Mouse (Mus musculus): ENCODE measurements at regions not wholly inside any gene's neighbourhood (a gene's known extent, or its start where the extent isn't known, plus 50 kb on each side); places are given as distances from the start of the nearest gene placed in this dataset.

DNA sequence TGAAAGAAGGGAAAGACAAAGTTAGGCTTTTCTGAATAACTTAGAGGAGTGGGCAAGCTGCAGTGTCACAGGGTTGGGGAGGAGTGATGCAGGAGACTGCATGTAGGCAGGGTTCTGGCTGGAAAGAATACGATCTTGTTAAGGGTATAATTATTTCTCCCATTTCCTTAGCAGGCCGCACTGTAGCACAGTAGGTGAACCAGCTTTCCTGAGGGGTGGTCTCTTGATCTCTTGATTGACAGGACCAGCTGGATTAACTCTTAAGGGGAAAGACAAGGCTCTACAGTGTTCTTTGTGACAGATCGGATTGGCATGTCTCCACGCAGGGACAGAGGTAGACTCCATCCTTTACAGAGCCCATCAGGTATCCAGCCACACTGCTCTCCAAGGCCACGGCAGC, 54.5 kb upstream of the Meis1 start:
- DNase-seq (ENCODE audit: low spot score), result no peak

DNA sequence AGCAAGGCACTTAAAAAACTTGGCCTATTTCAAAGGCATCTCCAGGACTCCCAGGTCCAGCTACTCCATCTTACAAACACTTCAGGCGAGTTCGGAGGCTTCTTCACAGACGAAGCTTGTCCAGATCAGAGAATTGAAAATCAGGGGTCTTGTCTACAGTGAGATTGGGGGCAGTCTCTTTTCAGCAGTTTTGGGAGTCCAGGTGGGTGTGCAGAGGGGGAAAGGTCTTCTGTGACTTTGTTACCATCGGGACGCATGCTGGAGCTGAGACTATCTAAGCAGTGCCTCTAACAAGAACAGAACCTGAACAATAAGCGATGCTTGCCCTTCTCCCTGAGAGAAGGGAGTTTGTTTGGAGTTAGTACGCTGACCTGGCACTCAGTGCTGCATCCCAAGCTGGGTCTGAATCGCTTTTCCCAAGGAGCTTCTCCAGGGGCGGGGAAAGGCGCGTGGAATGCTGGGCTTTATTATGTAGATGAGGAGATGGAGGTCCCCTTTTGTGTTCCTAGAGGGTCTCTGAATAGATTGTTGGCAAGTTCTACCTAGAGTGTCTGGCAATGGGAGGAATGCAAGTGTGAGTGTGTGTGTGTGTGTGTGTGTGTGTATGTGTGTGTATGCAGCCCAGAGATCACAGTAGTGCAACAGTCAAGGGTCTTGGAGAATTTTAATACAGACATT, 55.2 kb upstream of the Meis1 start:
- no peak for DNase-seq (ENCODE audit: low spot score)

DNA sequence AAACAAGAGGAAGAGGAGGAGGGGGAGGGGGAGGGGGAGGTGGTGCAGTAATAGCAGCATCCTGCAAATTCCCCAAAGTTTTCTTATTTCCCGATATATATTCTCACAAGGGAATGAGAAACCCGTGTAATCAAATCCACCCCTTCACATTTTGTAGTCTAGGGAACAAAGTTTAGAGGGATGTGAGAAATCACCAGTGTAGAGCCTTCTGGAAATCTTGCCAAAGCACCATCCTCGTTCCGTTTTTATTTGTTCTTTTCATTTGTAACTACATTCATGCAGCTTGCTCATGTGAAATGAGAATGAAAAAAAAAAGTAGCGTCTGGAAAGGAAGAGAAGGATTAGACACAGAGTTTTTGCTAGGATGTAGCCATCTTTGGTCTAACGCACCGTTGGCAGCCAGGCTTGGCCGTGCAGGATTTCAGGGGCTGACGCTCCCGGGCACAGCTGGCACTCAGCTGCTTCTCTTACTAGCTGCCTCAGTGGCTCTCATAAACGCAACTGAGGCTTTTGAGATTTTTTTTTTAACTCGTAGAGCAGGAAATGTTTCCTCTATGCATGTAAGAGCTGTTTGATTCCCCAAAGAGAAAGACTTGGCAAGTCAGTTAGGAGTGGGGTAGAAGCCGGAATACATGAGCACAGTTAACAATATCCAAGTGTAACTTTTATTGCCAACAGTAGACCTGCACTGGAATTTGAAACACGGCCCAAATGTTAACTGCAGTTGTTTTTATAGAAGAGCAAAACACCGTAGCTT, 72.5 kb upstream of the Meis1 start:
- no peak for DNase-seq (ENCODE audit: low spot score)

DNA sequence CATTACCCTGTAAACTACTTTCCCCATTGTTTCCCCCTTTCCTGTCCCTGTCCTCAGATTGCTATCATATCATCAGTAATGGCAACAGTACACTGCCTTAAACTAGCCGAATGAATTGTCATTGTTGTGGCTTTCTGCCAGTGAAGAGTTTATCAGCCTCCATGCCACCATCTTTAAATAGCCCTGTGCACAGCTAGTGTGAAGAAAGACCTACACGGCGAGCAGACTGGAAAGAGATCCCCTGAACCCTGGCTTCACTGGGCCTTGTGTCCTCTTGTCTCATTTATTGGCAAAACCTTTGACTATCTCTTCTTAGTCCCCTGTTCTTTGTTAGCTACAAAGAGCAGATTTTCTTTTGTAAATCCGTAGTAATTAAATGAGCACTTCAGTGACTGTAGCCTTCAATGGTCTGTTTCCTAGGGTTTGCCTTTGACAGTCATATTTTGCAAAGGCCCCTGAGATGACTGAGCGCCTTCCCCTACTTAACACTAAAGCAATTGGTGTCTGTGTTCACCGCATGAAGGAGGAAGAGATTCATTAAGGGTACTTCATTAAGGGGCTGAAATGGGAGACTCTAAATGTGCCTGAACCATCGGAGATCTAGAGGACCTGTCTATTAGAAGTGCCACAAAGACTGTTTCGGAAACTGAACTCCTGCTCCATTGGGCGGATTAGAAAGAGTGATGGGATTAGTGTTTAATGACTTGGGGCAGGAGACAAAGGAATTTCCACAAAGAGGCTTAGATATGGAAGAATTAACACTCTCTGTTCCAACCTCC, 74.4 kb upstream of the Meis1 start:
- DNase-seq (ENCODE audit: low spot score), result no peak

DNA sequence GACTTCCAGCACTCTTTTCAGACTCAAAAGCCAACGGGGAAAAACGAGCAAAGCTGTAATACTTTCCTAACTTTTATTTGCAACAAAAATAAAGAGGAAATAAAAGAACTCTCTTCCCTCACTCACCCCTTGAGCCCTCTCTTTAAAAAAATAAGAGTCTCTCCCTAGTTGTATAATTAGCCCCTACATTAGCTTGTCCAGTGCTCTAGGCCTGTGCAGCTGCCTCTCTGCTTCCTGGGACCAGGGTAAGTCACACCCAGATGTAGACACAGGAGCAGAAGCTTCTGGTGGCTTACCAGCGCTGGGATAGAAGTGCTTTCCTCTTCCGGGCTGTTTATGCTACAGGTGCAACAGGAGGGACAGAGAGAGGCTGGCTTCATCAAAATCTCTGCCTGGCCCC, 75.0 kb upstream of the Meis1 start:
- DNase-seq (ENCODE audit: low spot score), result no peak

DNA sequence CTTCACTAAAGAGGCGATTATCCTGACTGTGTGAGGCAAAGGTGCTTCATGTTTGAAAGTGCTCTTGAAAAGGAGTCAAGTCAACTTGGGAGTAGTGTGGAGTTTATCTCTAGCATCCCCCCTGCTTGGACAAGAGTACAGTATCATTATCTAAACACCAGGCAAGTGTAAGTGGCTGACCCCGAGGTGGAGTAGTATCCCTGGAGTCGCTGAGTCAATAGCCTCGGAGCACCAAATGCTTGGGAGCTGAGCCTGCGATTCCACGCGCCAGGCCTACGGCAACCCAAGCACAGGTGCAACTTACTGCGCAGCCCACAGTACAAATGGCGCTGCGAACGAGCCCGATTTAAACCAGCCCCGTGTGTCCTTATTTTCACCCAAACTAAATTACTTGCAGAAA, 75.4 kb upstream of the Meis1 start:
- no peak for DNase-seq (ENCODE audit: low spot score)

DNA sequence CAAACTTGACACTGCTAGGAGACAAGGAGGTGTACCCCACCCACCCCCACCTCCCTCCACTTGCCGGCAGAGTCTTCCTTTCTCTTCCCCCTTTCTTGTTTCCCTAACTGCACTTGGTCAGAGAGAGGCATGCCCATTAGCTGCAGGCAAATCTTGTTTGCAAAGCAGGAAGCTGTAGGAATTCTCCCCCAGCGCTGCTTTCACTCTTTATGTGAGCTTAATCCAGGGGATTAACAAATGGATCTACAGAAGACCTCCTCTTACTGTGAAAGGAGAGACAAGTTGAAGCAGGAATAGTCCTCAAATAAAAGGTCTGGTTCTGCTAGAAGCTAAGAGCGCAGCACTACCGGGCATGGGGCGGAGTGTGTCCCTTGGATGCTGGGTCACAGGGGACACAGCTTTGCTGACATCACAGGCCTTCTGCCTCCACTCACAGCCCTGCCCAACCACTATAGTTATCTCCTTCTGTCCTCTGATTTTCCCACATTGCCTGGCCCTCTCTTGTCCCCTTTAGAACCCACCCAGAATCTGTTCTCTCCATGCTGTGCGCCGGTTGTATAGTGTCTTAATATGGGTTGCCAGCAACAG, 84.3 kb upstream of the Meis1 start:
- no peak for DNase-seq (ENCODE audit: low spot score)

DNA sequence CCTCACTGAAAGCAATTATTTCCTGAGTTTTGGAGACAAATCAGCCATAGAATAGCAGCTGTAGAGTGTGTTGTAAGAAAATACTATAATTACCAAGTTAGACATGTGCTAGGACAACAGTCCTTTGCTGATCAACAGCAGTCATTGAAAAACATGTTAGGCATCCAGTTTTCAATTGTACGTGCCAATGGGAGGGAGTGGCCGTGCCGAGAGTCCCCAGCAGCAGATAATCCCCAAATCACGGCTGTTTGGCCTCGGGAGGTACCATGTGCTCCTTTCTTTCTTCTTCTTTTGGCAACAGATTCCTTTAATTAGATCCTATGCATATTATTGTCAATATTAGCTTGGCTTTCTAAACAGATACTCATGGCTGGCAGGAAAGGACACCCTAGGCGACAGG, 88.4 kb upstream of the Meis1 start:
- DNase-seq (ENCODE audit: low spot score), result no peak

DNA sequence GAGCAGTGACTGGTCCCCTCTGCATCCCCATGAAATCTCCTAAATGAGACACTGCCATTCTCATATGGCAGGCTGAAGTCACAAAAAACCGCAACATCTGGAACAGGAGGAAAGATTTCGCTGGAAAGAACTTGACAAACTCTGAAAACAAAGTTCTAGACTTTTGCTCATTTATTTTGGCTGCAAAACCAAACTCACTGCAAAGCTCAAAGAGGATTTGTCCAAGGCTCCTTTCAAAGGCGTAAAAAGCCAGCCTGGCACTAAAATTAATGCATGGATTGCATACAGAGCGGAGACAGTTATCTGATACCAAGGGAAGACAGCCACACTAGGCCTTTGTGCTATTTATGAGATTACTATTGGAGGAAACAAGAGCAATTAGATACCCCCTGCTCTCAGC, 90.3 kb upstream of the Meis1 start:
- no peak for DNase-seq (ENCODE audit: low spot score)

DNA sequence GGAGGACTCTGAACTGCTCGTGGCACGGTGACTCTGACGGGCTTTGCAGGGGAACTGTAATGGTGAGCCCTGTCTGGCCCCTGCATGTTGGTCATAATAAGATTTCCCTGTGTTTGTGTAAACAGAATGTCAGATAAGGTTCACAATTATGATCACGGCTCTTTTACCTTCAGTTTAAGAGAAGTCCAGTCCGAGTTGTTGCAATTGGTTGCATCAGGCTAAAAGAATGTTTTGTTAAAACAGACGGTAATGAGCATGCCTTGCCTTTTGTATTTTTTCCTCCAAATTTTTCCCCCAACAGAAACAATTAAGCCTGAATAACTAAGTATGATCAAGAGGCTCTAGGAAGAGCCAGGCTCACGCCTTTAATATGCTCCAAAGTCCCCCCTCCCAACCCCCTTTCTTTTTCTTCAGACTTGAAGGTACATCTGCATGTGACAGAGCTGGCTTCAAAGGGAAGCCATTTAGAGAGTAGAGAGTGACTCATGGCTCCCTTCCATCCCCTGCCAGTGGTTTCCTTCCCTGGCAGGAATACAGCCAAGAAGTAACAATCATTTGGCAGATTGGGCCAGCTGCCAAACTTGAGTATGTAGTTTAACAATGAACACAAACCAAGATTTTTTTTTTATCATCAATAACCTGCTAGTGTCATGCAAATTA, 93.3 kb upstream of the Meis1 start:
- DNase-seq (ENCODE audit: low spot score), result no peak

DNA sequence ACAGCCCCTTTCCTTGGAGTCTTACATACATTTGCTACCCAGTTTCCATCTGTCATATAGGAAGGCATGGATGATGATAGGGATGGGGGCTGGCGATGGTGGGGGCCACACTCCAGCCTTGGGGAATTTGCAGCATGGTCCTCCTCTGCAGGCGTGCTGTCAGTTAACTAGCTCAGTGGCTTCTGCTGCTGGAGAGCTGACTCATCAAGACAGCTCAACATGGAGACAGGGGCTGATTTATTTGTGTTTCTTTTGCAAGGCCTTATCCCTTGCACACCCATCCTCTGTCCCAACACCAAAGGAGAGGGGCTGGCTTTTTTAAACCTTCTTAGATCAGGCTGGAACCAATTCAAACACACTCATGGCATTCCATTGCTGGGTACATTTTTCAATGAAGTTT, 98.3 kb upstream of the Meis1 start:
- DNase-seq (ENCODE audit: low spot score), result no peak

DNA sequence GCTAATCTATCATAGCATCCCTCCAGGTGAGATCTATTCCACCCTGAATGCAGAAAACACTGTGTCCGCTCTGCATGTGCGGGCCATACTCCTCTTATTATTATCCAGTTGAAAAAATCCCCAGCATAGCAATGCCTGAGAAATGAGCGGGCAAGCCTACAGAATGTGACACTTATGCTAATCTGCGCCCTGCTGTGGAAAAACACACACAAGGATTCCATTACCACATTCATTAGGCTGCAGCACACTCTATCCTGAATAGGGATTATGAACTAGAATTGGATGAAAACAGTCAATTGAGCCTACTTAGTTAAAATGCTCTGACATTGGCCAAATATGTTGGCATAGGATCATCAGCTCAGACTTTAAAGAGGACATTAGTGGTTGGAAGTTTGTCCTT, 99.5 kb upstream of the Meis1 start:
- no peak for DNase-seq (ENCODE audit: low spot score)

DNA sequence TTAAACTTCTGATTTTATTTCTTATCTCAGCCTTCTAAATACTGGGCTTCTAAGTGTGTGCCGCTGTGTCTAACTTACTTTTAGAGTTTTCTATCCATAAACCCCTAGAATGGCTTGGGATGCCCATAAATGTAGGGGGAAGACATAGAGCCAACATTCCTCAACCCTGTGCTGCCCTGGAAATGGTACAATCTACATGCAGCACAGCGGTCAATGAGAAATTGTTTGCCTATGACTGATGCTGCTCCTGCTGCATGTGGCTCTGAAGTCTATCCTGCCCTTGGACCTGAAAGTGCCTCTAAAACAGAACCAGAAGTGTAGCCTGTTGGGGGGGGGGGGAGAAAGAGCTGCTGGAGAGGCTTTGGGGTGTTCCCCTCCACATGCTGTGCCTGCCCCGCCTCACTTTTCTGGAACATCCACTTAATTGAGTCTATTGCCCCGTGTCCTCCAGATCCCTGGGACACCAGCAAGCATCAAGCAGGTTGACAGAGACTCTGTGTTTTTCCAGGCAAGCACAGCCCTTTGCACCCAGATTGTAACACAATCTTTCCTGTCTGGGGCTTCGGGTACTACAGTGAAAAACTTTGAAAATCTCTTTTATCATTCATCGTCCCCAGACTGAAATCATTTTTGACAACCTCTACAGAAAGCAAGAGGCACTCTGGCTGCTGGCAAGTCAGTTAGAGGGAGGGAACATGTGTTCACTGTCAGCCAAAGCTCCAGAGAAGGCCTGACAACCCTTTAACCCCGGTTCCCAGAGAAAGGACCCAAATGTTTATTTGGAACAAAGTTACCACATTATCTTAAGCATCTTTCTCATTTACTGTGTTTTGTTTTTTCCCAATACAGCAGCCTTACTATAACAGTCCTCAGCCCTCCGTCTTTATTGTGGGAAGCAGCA, 101.4 kb upstream of the Meis1 start:
- no peak for DNase-seq (ENCODE audit: low spot score)

DNA sequence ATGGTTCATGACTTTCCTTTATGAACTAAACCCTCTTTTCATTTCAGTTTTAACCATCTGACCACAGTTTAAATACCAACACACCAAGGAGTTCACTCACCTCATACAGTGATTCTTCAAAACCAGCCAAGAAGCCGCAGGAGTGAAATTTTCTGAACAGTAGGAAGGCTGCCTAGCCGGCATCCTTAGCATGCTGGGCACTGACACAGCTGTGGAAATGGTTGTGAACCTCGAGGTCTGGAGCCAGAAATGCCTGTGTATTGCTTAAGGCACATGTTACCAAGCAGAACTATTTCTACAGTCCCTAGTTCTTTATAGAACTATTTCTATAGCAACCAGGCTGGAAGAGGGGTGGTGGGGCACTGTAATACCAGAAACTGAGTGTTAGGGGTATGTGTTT, 102.1 kb upstream of the Meis1 start:
- no peak for DNase-seq (ENCODE audit: low spot score)

DNA sequence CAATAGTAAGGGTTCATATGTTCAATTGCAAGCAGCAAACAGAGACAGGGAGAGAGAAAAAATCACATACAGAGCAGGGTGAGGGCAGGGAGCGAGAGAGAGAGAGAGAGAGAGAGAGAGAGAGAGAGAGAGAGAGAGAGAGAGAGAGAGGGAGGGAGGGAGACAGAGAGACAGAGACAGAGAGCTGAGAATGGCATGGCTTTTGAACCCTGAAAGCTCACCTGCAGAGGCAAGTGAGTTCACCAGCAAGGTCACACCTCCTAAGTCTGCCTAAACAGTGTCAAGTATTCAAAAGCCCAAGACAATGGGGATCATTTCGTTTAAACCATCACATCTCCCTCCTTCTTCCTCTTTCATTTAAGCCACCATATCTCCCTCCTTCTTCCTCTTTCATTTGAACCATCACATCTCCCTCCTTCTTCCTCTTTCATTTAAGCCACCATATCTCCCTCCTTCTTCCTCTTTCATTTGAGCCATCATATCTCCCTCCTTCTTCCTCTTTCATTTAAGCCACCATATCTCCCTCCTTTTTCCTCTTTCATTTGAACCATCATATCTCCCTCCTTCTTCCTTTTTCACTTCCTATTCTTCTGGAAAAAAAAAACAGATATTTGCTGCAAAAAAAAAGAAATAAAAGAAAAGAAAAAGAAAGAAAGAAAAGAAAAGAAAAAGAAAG, 116.7 kb upstream of the Meis1 start:
- DNase-seq (ENCODE audit: low spot score), result no peak

DNA sequence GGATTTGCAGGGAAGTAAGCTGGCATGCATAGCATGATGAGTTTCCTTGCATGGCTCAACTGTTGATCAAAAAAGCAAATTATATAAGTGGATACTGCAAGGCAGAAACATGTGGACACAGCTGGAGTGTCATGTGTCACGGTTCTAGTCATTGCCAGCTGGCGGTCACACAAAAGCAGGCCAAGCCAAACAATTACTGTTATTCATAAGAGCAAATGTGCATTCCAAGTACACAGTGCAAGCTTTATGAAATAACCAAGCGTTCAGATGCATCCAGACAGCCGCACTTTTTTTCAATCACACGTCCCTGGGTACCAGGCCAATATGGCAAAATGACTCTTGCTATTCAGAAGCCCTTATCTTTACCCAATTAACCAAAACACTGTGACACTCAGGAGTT, 119.6 kb upstream of the Meis1 start:
- no peak for DNase-seq (ENCODE audit: low spot score)

DNA sequence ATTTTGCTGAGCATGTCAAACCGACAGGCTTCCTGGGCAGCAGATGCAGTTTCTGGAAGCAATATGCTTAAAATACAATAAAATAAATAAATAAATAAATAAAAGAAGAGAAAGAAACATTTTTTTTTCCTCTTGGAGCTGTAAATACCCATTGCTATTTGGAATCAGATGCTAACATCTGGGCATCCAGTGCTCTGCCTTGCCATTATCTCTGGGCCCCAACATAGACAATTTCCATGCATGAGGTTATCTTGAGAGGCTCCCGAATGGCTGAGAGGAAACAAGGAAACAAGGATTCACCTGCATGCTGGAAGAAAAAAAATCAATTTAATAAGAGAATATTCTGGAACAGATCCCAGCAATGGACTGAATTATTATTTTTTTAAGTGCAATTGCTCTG, 120.0 kb upstream of the Meis1 start:
- no peak for DNase-seq (ENCODE audit: low spot score)

DNA sequence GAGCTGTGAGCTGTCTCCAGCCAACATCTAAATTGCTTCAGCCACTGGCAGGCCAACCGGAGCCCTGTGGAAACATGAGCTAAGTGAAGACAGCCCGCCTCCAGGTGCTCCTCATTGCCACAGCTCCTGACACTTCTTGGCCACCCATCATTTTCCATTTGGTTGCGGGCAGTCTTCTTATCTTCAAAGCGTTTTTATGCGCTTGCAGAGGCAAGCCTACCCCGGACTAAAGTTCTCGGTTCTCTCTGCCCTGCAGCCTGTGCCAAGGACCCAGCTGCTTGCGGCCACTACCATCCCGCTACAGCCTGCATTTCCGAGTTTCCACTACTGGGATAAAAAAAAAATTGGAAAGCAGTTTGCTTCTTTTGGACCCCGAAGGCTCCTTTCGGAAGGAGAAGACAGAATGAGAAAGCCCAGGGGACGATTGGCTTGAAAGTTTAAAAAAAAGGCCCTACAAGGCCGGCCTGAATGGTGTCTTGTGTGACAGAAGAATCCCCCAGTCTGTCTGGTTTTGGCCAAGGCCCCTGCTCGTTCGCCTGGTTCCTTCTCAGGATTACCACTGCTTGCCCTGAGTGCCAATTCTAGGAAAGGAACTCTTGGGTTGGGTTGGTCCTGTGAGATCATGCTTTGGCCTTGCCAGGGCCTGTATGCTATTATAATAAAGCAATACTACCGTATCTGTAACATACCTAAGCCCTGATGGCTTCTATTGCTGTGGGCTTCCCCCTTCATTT, 124.6 kb upstream of the Meis1 start:
- DNase-seq (ENCODE audit: low spot score), result no peak

DNA sequence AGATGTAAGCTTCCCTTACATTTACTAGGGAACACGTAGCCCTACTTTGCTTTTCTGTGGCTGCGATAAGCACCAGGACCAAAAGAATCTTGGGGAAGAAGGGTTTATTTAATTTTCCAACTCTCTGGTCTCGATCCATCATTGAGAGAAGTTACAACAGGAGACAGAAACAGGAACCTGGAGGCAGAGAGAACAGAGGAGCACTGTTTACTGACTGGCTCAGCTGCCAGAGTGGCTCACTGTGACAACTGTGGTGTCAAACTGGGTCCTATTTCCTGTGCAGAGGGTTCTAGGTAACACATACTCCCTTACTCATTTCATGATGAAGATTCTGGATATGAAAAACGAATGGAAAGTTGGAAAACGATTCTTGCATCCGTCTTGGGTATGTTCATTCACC, 125.7 kb upstream of the Meis1 start:
- no peak for DNase-seq (ENCODE audit: low spot score)

DNA sequence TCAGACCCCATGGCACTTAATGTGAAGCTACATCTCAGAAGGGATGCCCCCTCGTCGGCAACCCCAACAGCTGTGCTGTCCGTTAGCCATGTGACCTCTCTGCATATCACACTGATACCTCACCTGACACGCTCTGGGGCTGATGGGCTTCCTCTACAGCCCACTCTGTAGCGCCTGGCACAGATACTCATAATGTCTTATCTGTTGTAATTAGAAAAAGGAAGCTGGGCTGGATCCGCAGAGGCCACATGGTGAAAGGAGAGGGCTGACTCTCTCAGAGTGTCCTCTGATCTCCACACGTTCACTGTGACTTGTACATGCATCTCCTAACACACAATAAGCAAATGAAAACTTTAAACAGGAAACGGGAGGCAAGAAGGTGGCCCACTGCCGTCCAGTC, 126.5 kb upstream of the Meis1 start:
- DNase-seq (ENCODE audit: low spot score), result no peak
